Mouse (Mus musculus) lung, postnatal 0 days (tissue): ENCODE results near the gene Armh4. TPM values are rescaled to one million over a fixed set of nuclear protein-coding genes. Genes with fewer than 3 reads are reported as not detected.
"Not testable (repeated sequence)": the region's sequence is repeated elsewhere in the genome, so short reads cannot be mapped to it uniquely, and the experiment has no call there.

Source experiments
- ATAC-seq: fragments of 200-750 bp; cut with Nextera tagmentation; 2 replicates; pipeline ENCODE4 v1.8.0; 2017; ENCODE audit warnings: moderate library complexity
- DNase-seq: peaks from one replicate; pipeline ENCODE4 v3.0.0-alpha.2; 2016; ENCODE audit warnings: low spot score
- H3K27ac ChIP-seq: fragments of 300-500 bp; sonication (generic); 2 replicates; pipeline ENCODE4 v1.5.1; 2014; ENCODE audit warnings: antibody characterized with exemption, mild to moderate bottlenecking, low read length, mixed read lengths
- H3K27me3 ChIP-seq: fragments of 300-500 bp; sonication (generic); replicated peaks from 2 replicates; pipeline ENCODE4 v1.6.1; 2014; ENCODE audit warnings: low read length, mixed read lengths; ENCODE audit not compliant: insufficient read depth
- H3K36me3 ChIP-seq: fragments of 300-500 bp; sonication (generic); 2 replicates; pipeline ENCODE4 v1.6.1; 2014; ENCODE audit warnings: low read length, mixed read lengths; ENCODE audit not compliant: insufficient read depth
- H3K4me1 ChIP-seq: fragments of 300-500 bp; sonication (generic); 2 replicates; pipeline ENCODE4 v1.6.1; 2014; ENCODE audit warnings: antibody characterized with exemption, low read depth, low read length, mixed read lengths; ENCODE audit not compliant: insufficient read depth
- H3K4me2 ChIP-seq: fragments of 300-500 bp; sonication (generic); replicated peaks from 2 replicates; pipeline ENCODE4 v1.6.1; 2014; ENCODE audit warnings: low read depth, mild to moderate bottlenecking, low read length, moderate library complexity, mixed read lengths
- H3K4me3 ChIP-seq: fragments of 300-500 bp; sonication (generic); 2 replicates; pipeline ENCODE4 v1.5.1; 2014; ENCODE audit warnings: low read depth, low read length
- H3K9ac ChIP-seq: fragments of 300-500 bp; sonication (generic); replicated peaks from 2 replicates; pipeline ENCODE4 v1.6.1; 2014; ENCODE audit warnings: low read depth, mild to moderate bottlenecking
- H3K9me3 ChIP-seq: fragments of 300-500 bp; sonication (generic); 2 replicates; pipeline ENCODE4 v1.6.1; 2016; ENCODE audit warnings: low read length, mixed read lengths
- CTCF ChIP-seq: IDR thresholded peaks from 2 replicates; pipeline ENCODE4 v1.5.1; 2016; ENCODE audit warnings: antibody characterized with exemption, mild to moderate bottlenecking
- EP300 ChIP-seq: IDR thresholded peaks from 2 replicates; pipeline ENCODE4 v1.6.1; 2016; ENCODE audit warnings: antibody characterized with exemption, mild to moderate bottlenecking, control low read depth
- WGBS: fragments of 180-500 bp; shearing (Covaris S2); extraction: QIAGEN DNeasy Blood & Tissue Kit; methylation state at CpG from one replicate; pipeline ENCODE4 v1.1.7; 2014; 5-methylcytosine and 5-hydroxymethylcytosine counted together
- polyA plus RNA-seq: library from polyadenylated mRNA; unstranded; fragments of >200 nt; fragmentation: Nextera tagmentation; extraction: Ambion mirVana; gene quantifications from 2 replicates; pipeline ENCODE4 v1.2.1, GENCODE M21; 2015

Gene Armh4
- polyA plus RNA-seq, 1 experiment from 2014 or later, result 1.9 TPM

GRCm38 (mm10) chr14:49801444-49801843 is 18.3 kb upstream of the Armh4 start:
- 10% methylated on average over 4 of the region's 4 CpGs for WGBS
- Histone ChIP-seq H3K4me2 (no peak overlapping the region), H3K9me3 (no peaks in the 10 kb centered on the region), H3K9ac (no peak overlapping the region), H3K4me1 (no peaks in the 10 kb centered on the region), H3K27me3 (no peaks in the 10 kb centered on the region), H3K4me3 (no peak overlapping the region), H3K36me3 (no peaks in the 10 kb centered on the region), H3K27ac (no peak overlapping the region)
- TF ChIP-seq EP300, result no peak
- peak; percentile 62 for TF ChIP-seq CTCF
- ATAC-seq (no peak), DNase-seq (peak; percentile 12)

- DNase-seq, result no peak
- ATAC-seq, result no peak
- H3K4me2 ChIP-seq, result no peak overlapping the region
- H3K9me3 ChIP-seq, result no peaks in the 10 kb centered on the region
- H3K27ac ChIP-seq, result no peak overlapping the region
- no peaks in the 10 kb centered on the region for H3K4me1 ChIP-seq
- TF ChIP-seq CTCF (no peak), EP300 (no peak)
- no peaks in the 10 kb centered on the region for H3K27me3 ChIP-seq
- 82% methylated on average over 4 of the region's 4 CpGs for WGBS
- H3K9ac ChIP-seq, result no peak overlapping the region
- H3K36me3 ChIP-seq, result no peaks in the 10 kb centered on the region
- H3K4me3 ChIP-seq, result no peak overlapping the region
These were observed 10.8 kb upstream of the Armh4 start for GRCm38 (mm10) chr14:49793948-49794347.

GRCm38 (mm10) chr14:49790542-49790941 is 7.4 kb upstream of the Armh4 start:
- no peak overlapping the region for H3K27ac ChIP-seq
- no peak overlapping the region for H3K4me3 ChIP-seq
- TF ChIP-seq CTCF, result no peak
- no peak overlapping the region for H3K4me2 ChIP-seq
- WGBS, result 48% methylated on average over 4 of the region's 4 CpGs
- H3K9ac ChIP-seq, result no peak overlapping the region
- no peaks in the 10 kb centered on the region for H3K27me3 ChIP-seq
- H3K36me3 ChIP-seq, result no peaks in the 10 kb centered on the region
- no peaks in the 10 kb centered on the region for H3K4me1 ChIP-seq
- no peaks in the 10 kb centered on the region for H3K9me3 ChIP-seq
- DNase-seq, result peak; percentile 6
- no peak for ATAC-seq

DNA sequence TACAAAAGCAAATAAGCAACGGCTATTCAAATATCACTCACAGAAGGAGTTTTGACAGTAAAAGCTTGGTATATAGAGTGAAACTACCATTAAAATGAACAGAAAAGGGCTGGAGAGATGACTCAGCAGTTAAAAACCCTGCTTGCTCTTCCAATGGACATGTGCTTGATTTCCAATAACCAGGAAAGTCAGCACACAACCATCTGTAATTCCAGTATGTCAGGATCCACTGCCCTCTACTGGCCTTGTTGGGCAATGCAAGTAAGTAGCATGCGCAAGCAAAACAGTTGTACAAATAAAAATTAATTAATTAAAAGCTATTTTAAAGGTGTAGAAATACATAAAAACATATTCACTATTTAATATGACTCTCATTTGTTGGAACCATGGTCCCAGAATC is 2.6 kb upstream of the Armh4 start:
- DNase-seq (peak; percentile 61), ATAC-seq (no peak)
- Histone ChIP-seq H3K27ac (no peak overlapping the region), H3K4me2 (no peak overlapping the region), H3K36me3 (no peaks in the 10 kb centered on the region), H3K9me3 (no peaks in the 10 kb centered on the region), H3K9ac (no peak overlapping the region), H3K27me3 (no peaks in the 10 kb centered on the region), H3K4me3 (no peak overlapping the region), H3K4me1 (no peaks in the 10 kb centered on the region)
- 50% methylated on average over 2 of the region's 2 CpGs for WGBS
- TF ChIP-seq CTCF (peak; percentile 85), EP300 (no peak)

- no peaks in the 10 kb centered on the region for H3K9me3 ChIP-seq
- H3K9ac ChIP-seq, result no peak overlapping the region
- no peak for ATAC-seq
- no peak overlapping the region for H3K4me2 ChIP-seq
- no peak overlapping the region for H3K4me3 ChIP-seq
- H3K4me1 ChIP-seq, result no peaks in the 10 kb centered on the region
- no peak for DNase-seq
- no peaks in the 10 kb centered on the region for H3K36me3 ChIP-seq
- WGBS, result 77% methylated on average over 4 of the region's 4 CpGs
- no peak for TF ChIP-seq EP300
- no peak for TF ChIP-seq CTCF
- H3K27me3 ChIP-seq, result no peaks in the 10 kb centered on the region
- H3K27ac ChIP-seq, result no peak overlapping the region
These were observed 683 bp upstream of the Armh4 start for GRCm38 (mm10) chr14:49783866-49784265.

- H3K4me2 ChIP-seq, result no peak overlapping the region
- 72% methylated on average over 4 of the region's 4 CpGs for WGBS
- no peaks in the 10 kb centered on the region for H3K9me3 ChIP-seq
- DNase-seq, result no peak
- no peak overlapping the region for H3K27ac ChIP-seq
- ATAC-seq, result no peak
- no peaks in the 10 kb centered on the region for H3K36me3 ChIP-seq
- no peak overlapping the region for H3K4me3 ChIP-seq
- H3K4me1 ChIP-seq, result no peaks in the 10 kb centered on the region
- H3K27me3 ChIP-seq, result no peaks in the 10 kb centered on the region
- no peak overlapping the region for H3K9ac ChIP-seq
- TF ChIP-seq EP300 (no peak), CTCF (no peak)
These were observed 2.8 kb downstream of the Armh4 start for GRCm38 (mm10) chr14:49780416-49780815.

DNA sequence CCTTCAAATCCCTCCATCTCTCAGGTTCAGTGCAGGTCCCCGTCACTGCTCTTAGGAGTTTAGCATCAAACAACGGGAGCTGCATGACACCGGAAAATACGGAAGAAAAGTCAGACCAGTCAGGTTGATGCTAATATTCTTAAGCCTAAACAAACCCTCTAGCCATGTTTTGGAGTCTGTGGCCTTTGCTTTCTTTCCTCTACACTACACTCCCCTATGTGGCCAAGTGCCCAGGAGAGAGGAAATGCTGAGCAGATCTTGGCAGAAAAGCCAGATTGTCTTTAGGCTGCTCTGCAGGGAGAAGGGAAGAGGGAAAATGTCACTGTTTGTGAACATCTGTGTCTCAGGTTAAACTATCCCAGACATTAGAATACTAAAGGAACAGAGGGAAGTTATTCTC is 5.6 kb downstream of the Armh4 start:
- DNase-seq, H3K36me3 ChIP-seq, H3K9me3 ChIP-seq, H3K27ac ChIP-seq, H3K9ac ChIP-seq, H3K4me3 ChIP-seq, ATAC-seq, H3K4me1 ChIP-seq, H3K4me2 ChIP-seq, H3K27me3 ChIP-seq: not testable (repeated sequence)
- 68% methylated on average over 4 of the region's 4 CpGs for WGBS
